Mouse (Mus musculus) kidney, adult 2 months (tissue): ENCODE results near the gene Hoxa7. TPM values are rescaled to one million over a fixed set of nuclear protein-coding genes. Genes with fewer than 3 reads are reported as not detected.

Experiments
- DNase-seq: peaks from one replicate; pipeline ENCODE4 v3.0.0; 2021
- H3K27ac ChIP-seq: fragments of 200-500 bp; 2 replicates; pipeline ENCODE4 v1.5.1; 2012; ENCODE audit warnings: low read depth, low read length, control low read depth, inconsistent platforms; ENCODE audit not compliant: insufficient read depth
- H3K27me3 ChIP-seq: fragments of 200-500 bp; replicated peaks from 2 replicates; pipeline ENCODE4 v1.6.1; 2012; ENCODE audit warnings: mild to moderate bottlenecking, moderate library complexity, low read length, inconsistent platforms; ENCODE audit not compliant: control insufficient read depth, insufficient read depth
- H3K36me3 ChIP-seq: fragments of 200-500 bp; 2 replicates; pipeline ENCODE4 v1.6.1; 2012; ENCODE audit warnings: mild to moderate bottlenecking, moderate library complexity, low read length, inconsistent platforms; ENCODE audit not compliant: control insufficient read depth, insufficient read depth
- H3K4me1 ChIP-seq: fragments of 200-500 bp; 2 replicates; pipeline ENCODE4 v1.6.1; 2011; ENCODE audit warnings: low read length; ENCODE audit not compliant: control insufficient read depth, insufficient read depth
- H3K4me3 ChIP-seq: fragments of 200-500 bp; 2 replicates; pipeline ENCODE4 v1.5.1; 2011; ENCODE audit warnings: mild to moderate bottlenecking, low read depth, low read length, control low read depth; ENCODE audit not compliant: insufficient read depth
- CTCF ChIP-seq: fragments of 200-500 bp; conservative IDR thresholded peaks from 2 replicates; pipeline ENCODE4 v1.5.1; 2011; ENCODE audit warnings: low read depth, mild to moderate bottlenecking, control low read depth, low read length, moderate library complexity, mixed read lengths; ENCODE audit not compliant: insufficient read depth, insufficient read length
- POLR2A ChIP-seq: fragments of 200-500 bp; IDR thresholded peaks from one replicate; pipeline ENCODE4 v1.6.1; 2011; ENCODE audit warnings: low read depth, low read length, control low read depth
- WGBS: fragments of 180-500 bp; shearing (Covaris S2); methylation state at CpG from one replicate; pipeline ENCODE4 v1.1.7; 2018; 5-methylcytosine and 5-hydroxymethylcytosine counted together
- polyA plus RNA-seq: library from polyadenylated mRNA; depleted of rRNA; stranded (reverse); fragments of >200 nt; gene quantifications from 2 replicates; pipeline ENCODE4 v1.2.3, GENCODE M21; 2012

Gene Hoxa7
- polyA plus RNA-seq, 1 experiment = 44.1 TPM

DNA sequence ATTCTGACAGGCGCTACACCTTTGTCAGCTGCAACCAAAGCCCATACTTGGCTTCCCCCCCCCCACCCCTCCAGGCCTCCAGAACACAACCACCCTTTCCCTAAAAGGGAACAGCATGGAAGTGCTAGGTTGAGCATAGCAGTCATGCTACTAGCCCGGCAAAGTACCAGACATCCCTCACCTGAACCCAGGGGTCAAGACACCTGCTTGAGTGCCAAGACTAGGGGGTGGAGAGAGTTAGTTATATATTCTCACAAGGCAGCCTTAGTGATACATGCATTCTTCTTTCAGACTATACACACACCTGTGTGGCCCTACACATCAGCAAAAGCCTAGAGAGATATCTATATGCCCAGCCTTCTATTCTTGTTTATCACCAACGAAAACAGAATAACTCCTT lies 35.8 kb downstream of the Hoxa7 start:
- TF ChIP-seq POLR2A (no peak), CTCF (no peak)
- H3K4me3 ChIP-seq = no peak overlapping the region
- peak; percentile 56 for DNase-seq
- no peaks in the 10 kb centered on the region for H3K36me3 ChIP-seq
- no peaks in the 10 kb centered on the region for H3K27me3 ChIP-seq
- peaks cover 41% of the 10 kb centered on the region for H3K4me1 ChIP-seq
- no peak overlapping the region for H3K27ac ChIP-seq
- 31% methylated on average over 3 of the region's 3 CpGs for WGBS

DNA sequence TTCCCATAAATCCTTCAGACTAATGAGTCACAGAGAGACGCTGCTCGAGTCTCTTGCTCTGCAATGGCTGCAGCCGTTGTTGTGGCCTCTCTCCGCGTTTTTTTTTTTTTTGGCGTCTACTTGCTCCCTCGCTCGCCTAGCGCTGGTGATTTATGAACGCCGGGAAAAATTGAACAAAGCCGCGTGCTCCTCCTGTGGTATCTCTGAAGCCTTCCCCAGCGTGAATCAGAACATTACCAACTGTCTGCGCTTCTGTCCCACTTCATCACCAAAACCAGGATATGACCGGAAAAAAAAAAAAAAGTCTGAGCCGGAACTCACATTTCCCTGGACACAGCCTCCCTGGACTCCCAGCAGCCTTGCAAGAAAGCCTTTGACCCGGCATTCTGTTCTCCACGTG lies 36.4 kb downstream of the Hoxa7 start:
- Histone ChIP-seq H3K36me3 (no peaks in the 10 kb centered on the region), H3K4me1 (peaks cover 37% of the 10 kb centered on the region), H3K27me3 (no peaks in the 10 kb centered on the region), H3K27ac (no peak overlapping the region), H3K4me3 (no peak overlapping the region)
- no peak for TF ChIP-seq CTCF
- no peak for TF ChIP-seq POLR2A
- WGBS = 16% methylated on average over 19 of the region's 19 CpGs
- peak; percentile 72 for DNase-seq

DNA sequence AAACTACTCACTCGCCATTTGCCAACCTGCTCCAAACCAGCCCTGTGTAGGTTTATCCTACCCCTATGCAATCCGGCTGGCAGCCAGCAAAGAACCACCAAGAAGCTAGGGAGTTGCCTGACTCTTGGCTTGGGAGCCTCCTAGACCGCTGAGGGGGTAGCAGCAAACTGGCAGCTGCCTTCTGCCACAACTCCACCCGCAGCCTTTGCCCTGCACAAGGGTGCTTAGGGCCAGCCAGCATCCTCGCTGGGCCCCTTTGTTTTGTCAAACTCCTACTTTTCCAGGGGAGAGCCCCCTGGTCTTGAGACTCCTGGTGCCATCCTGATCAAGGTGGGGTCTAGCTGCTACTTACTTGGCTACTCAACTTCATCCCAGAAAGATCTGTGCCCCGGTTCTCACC lies 37.0 kb downstream of the Hoxa7 start:
- 42% methylated on average over 6 of the region's 6 CpGs for WGBS
- no peak for TF ChIP-seq POLR2A
- TF ChIP-seq CTCF = no peak
- no peaks in the 10 kb centered on the region for H3K36me3 ChIP-seq
- peak; percentile 47 for DNase-seq
- no peaks in the 10 kb centered on the region for H3K27me3 ChIP-seq
- H3K4me3 ChIP-seq = no peak overlapping the region
- H3K4me1 ChIP-seq = peaks cover 35% of the 10 kb centered on the region
- no peak overlapping the region for H3K27ac ChIP-seq

DNA sequence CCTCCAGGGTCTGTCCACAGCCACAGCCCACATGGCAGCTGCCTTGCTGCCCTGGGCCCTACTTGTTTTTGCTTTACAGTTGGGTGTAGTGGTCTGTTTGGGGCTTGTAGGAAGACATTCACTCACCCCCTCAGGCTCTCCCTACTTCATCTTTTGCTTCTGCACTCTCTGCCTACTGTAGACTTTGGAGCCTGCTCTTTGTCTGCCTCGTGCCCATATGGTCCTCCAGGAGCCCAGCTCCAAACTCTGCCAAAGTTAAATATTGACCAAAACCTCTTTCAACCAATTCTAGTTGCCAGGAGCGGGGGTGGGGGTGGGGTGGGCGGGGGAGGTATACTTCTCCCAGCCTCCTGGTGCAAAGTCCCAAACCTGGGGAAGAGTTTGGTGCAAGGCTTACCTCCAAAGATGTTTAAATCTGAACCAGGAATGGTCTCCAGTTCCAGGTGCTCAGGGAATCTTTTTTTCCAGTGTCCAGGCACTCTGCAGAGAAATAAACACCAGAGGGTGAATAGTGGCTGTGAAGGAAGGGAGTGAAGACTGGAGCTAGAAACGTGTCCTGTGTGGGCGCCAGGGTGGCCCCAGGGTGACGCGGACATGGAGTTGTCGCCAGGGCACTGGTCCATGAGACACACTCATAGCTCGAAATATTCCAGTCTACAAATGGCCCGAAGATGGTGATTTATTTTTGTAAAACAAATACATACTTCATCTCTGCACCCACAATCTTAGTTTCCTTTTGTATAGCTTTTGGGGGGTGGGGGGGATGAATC lies 38.2 kb downstream of the Hoxa7 start:
- Histone ChIP-seq H3K27ac (peak overlapping the region; percentile 67), H3K27me3 (no peaks in the 10 kb centered on the region), H3K4me1 (peaks cover 38% of the 10 kb centered on the region), H3K4me3 (no peak overlapping the region), H3K36me3 (no peaks in the 10 kb centered on the region)
- DNase-seq = peak; percentile 92
- 38% methylated on average over 10 of the region's 10 CpGs for WGBS
- TF ChIP-seq POLR2A (no peak), CTCF (no peak)

GRCm38 (mm10) chr6:52182793-52183192 lies 38.9 kb downstream of the Hoxa7 start:
- TF ChIP-seq POLR2A = no peak
- no peak for TF ChIP-seq CTCF
- H3K4me1 ChIP-seq = peaks cover 42% of the 10 kb centered on the region
- 21% methylated on average over 1 of the region's 1 CpGs for WGBS
- no peaks in the 10 kb centered on the region for H3K27me3 ChIP-seq
- no peak for DNase-seq
- H3K27ac ChIP-seq = peak overlapping the region; percentile 66
- H3K4me3 ChIP-seq = no peak overlapping the region
- no peaks in the 10 kb centered on the region for H3K36me3 ChIP-seq

DNA sequence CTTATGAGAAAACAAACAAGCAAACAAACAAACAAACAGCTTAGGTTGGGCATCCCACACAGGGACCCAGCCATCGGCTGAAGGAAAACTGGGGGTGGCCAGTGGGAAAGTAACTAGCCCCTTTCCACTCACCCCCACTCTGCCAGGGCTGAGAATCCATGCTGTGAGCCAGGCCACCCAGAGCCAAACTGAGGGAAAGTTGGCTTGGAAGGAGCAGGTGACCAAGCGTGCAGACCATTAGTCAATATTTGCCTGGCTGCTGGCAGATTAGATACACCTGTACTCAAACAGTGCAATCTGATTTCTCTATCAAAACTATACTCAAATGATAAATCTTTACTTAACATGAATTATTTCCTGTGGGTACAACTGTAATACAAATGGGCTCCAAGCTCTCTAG lies 39.6 kb downstream of the Hoxa7 start:
- no peaks in the 10 kb centered on the region for H3K36me3 ChIP-seq
- DNase-seq = peak; percentile 77
- H3K4me1 ChIP-seq = peaks cover 44% of the 10 kb centered on the region
- H3K4me3 ChIP-seq = no peak overlapping the region
- 46% methylated on average over 2 of the region's 2 CpGs for WGBS
- H3K27ac ChIP-seq = no peak overlapping the region; the same call in 1 of the 2 replicates
- no peaks in the 10 kb centered on the region for H3K27me3 ChIP-seq
- no peak for TF ChIP-seq CTCF
- TF ChIP-seq POLR2A = no peak

DNA sequence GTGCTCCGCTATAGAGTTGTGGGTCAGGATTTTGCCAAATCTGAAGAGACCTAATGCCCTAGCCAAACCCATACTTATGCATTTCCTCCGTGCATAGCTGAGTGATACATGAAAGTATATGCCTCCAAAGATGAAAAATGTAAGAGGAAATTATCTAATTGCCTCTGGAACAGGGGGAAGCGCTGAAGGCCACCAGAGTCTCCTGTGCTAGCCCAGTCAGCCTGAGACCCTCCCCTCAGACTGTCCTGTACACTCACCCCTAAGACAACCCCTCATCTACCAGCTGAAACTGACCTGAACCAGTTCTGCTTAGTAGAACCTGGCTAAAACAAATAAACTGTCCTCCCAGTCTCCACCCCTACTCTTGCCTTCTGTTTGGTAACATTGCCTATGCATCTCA lies 40.9 kb downstream of the Hoxa7 start:
- peaks cover 44% of the 10 kb centered on the region for H3K4me1 ChIP-seq
- no peaks in the 10 kb centered on the region for H3K27me3 ChIP-seq
- H3K27ac ChIP-seq = no peak overlapping the region
- no peaks in the 10 kb centered on the region for H3K36me3 ChIP-seq
- WGBS = 51% methylated on average over 3 of the region's 3 CpGs
- H3K4me3 ChIP-seq = no peak overlapping the region
- DNase-seq = no peak
- no peak for TF ChIP-seq POLR2A
